Mouse (Mus musculus) midbrain, postnatal 0 days (tissue): ENCODE measurements at regions not wholly inside any gene's neighbourhood (a gene's known extent, or its start where the extent isn't known, plus 50 kb on each side); places are given as distances from the start of the nearest gene placed in this dataset.

ENCODE experiments used
- ATAC-seq: fragments of 200-750 bp; cut with Nextera tagmentation; 2 replicates; pipeline ENCODE4 v1.8.0; 2017; ENCODE audit warnings: moderate number of reproducible peaks, mild to moderate bottlenecking, moderate TSS enrichment, moderate library complexity; ENCODE audit not compliant: low FRiP score
- DNase-seq: peaks from one replicate; pipeline ENCODE4 v3.0.0-alpha.2; 2015; ENCODE audit warnings: low spot score
- H3K27ac ChIP-seq: fragments of 300-500 bp; sonication (generic); 2 replicates; pipeline ENCODE4 v1.5.1; 2014; ENCODE audit warnings: low read depth, mild to moderate bottlenecking, low read length, mixed read lengths
- H3K27me3 ChIP-seq: fragments of 300-500 bp; sonication (generic); 2 replicates; pipeline ENCODE4 v1.6.1; 2014; ENCODE audit warnings: low read length, control low read depth, mixed read lengths; ENCODE audit not compliant: insufficient read depth
- H3K36me3 ChIP-seq: fragments of 300-500 bp; sonication (generic); 2 replicates; pipeline ENCODE4 v1.6.1; 2014; ENCODE audit warnings: low read length, control low read depth, mixed read lengths; ENCODE audit not compliant: insufficient read depth
- H3K4me1 ChIP-seq: fragments of 300-500 bp; sonication (generic); 2 replicates; pipeline ENCODE4 v1.6.1; 2014; ENCODE audit warnings: mild to moderate bottlenecking, control low read depth, antibody characterized with exemption, low read length, mixed read lengths; ENCODE audit not compliant: insufficient read depth
- H3K4me2 ChIP-seq: fragments of 300-500 bp; sonication (generic); 2 replicates; pipeline ENCODE4 v1.6.1; 2014; ENCODE audit warnings: low read depth, mild to moderate bottlenecking, low read length, mixed read lengths; ENCODE audit not compliant: poor library complexity, severe bottlenecking
- H3K4me3 ChIP-seq: fragments of 300-500 bp; sonication (generic); 2 replicates; pipeline ENCODE4 v1.5.1; 2014; ENCODE audit warnings: low read depth, mild to moderate bottlenecking, low read length, moderate library complexity
- H3K9ac ChIP-seq: fragments of 300-500 bp; sonication (generic); replicated peaks from 2 replicates; pipeline ENCODE4 v1.6.1; 2014; ENCODE audit warnings: mild to moderate bottlenecking, low read length, moderate library complexity, mixed read lengths; ENCODE audit not compliant: poor library complexity, severe bottlenecking
- H3K9me3 ChIP-seq: fragments of 300-500 bp; sonication (generic); 2 replicates; pipeline ENCODE4 v1.6.1; 2016; ENCODE audit warnings: low read length, control low read depth
- CTCF ChIP-seq: IDR thresholded peaks from 2 replicates; pipeline ENCODE4 v1.5.1; 2016; ENCODE audit warnings: antibody characterized with exemption, mild to moderate bottlenecking
- WGBS: fragments of 180-500 bp; shearing (Covaris S2); extraction: QIAGEN DNeasy Blood & Tissue Kit; methylation state at CpG from one replicate; pipeline ENCODE4 v1.1.7; 2014; 5-methylcytosine and 5-hydroxymethylcytosine counted together

DNA sequence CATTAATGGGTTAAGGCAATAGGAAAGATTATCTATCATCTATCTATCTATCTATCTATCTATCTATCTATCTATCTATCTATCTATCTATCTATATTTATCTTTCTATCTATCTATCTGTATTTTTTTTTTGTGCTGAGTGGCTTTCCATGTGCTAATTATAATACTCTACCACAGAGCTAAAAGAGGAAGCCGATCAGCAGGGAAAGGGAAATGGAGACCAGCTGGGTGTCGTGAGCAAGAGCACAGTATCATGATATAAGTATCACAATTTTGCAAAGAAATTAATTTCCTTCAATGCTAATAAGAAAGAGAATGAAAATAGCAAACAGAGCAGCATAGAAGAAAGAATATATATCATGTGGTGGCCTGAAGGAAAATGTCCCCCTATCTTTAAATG, 69.6 kb downstream of the Cldn1 start:
- ATAC-seq (no peak), DNase-seq (no peak)
- no peaks in the 10 kb centered on the region for H3K27me3 ChIP-seq
- no peak for TF ChIP-seq CTCF
- 81% methylated on average over 2 of the region's 2 CpGs for WGBS
- H3K36me3 ChIP-seq: no peaks in the 10 kb centered on the region
- no peaks in the 10 kb centered on the region for H3K9me3 ChIP-seq
- H3K4me1 ChIP-seq: no peaks in the 10 kb centered on the region
- no peak overlapping the region for H3K9ac ChIP-seq
- no peak overlapping the region for H3K27ac ChIP-seq
- no peak overlapping the region for H3K4me2 ChIP-seq
- no peak overlapping the region for H3K4me3 ChIP-seq

DNA sequence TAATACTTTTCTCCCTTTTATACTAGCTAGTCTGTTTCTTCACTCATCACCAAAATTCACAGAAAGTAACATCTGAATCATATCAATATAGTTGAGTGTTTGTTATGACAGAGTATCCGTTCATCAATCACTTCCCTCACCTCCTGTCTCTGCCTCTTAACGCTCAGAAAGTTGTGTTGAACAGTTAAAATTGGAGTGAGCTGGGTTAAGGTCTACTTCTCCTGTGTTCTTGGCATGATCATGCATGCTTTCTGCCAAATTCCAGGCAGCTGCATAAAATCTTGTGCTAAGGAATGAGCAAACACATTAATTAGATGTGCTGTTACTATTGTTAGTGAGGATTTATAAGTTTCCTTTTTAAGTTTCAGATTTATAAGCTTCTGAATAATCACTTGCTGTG, 79.9 kb downstream of the Cldn1 start:
- no peaks in the 10 kb centered on the region for H3K9me3 ChIP-seq
- WGBS: 88% methylated on average over 2 of the region's 2 CpGs
- no peaks in the 10 kb centered on the region for H3K36me3 ChIP-seq
- no peak overlapping the region for H3K9ac ChIP-seq
- TF ChIP-seq CTCF: no peak
- no peak overlapping the region for H3K4me2 ChIP-seq
- no peaks in the 10 kb centered on the region for H3K4me1 ChIP-seq
- H3K27me3 ChIP-seq: no peaks in the 10 kb centered on the region
- DNase-seq (no peak), ATAC-seq (no peak)
- H3K4me3 ChIP-seq: no peak overlapping the region
- no peak overlapping the region for H3K27ac ChIP-seq

DNA sequence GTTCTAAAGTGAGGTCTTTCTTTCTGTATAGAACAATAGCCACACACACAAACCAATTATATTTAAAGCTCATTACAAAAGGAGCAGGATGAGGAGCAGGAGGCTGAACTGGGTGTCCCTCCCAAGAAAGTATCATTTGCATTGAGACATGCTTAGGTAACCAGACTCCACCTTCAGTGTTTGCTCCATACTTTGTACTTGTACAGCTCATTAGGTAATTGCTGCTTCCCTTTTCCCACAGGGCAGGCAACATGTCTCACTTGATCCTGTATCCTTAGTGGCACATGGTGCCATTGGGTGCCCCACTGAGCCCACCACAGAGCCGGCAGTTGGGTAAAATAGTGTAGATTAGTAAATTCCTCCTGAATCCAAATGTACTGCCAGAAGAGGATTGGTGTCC, 86.0 kb downstream of the Cldn1 start:
- H3K27me3 ChIP-seq: no peaks in the 10 kb centered on the region
- H3K36me3 ChIP-seq: no peaks in the 10 kb centered on the region
- no peaks in the 10 kb centered on the region for H3K4me1 ChIP-seq
- ATAC-seq: no peak
- no peak overlapping the region for H3K9ac ChIP-seq
- WGBS: 88% methylated on average over 1 of the region's 1 CpGs
- H3K27ac ChIP-seq: no peak overlapping the region
- TF ChIP-seq CTCF: no peak
- no peak overlapping the region for H3K4me3 ChIP-seq
- H3K4me2 ChIP-seq: no peak overlapping the region
- no peak for DNase-seq
- H3K9me3 ChIP-seq: no peaks in the 10 kb centered on the region

DNA sequence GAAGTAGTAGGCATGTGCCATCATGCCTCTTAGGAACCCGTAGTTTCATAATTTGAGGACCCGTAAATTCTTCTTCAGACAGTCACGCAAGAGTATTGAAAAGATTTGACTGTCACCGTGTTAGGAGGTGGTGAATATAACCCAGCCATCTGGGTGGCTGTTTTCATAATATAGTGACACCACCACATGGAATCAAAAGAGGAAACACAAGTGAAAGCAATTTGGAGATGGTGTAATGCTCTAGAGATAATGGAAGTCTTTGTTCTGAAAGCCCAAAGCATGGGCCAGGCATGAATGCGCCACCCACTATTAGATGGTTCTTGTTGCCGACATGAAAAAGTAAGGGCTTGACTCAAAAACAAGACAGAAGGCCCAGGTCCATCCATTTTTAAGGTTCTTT, 86.9 kb downstream of the Cldn1 start:
- no peaks in the 10 kb centered on the region for H3K4me1 ChIP-seq
- no peak for TF ChIP-seq CTCF
- H3K9ac ChIP-seq: no peak overlapping the region
- H3K4me2 ChIP-seq: no peak overlapping the region
- no peaks in the 10 kb centered on the region for H3K36me3 ChIP-seq
- H3K9me3 ChIP-seq: no peaks in the 10 kb centered on the region
- 94% methylated on average over 6 of the region's 6 CpGs for WGBS
- H3K27me3 ChIP-seq: no peaks in the 10 kb centered on the region
- DNase-seq (no peak), ATAC-seq (no peak)
- H3K4me3 ChIP-seq: no peak overlapping the region
- no peak overlapping the region for H3K27ac ChIP-seq

DNA sequence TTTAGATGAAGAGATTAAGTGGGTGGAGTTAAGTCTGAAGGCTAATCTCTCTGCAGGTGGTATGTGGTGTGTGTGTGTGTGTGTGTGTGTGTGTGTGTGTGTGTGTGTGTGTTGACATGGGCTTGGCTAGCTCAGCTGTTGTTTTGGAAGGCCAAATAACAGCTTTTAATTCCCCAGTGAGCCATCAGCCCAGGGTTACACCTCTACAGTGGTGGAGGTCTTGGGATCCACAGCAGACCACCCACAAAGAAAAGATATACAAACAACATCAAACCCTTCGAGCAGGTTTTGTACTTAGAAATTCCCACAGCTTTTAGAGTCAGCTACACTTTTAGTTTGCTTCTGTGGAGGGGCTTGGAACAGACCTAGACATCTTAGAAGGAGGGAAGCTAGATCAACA, 89.2 kb downstream of the Cldn1 start:
- no peak overlapping the region for H3K27ac ChIP-seq
- no peak overlapping the region for H3K4me2 ChIP-seq
- DNase-seq (no peak), ATAC-seq (no peak)
- H3K4me1 ChIP-seq: no peaks in the 10 kb centered on the region
- no peak overlapping the region for H3K4me3 ChIP-seq
- no peak overlapping the region for H3K9ac ChIP-seq
- H3K36me3 ChIP-seq: no peaks in the 10 kb centered on the region
- H3K9me3 ChIP-seq: no peaks in the 10 kb centered on the region
- 43% methylated on average over 1 of the region's 1 CpGs for WGBS
- no peaks in the 10 kb centered on the region for H3K27me3 ChIP-seq
- TF ChIP-seq CTCF: no peak

DNA sequence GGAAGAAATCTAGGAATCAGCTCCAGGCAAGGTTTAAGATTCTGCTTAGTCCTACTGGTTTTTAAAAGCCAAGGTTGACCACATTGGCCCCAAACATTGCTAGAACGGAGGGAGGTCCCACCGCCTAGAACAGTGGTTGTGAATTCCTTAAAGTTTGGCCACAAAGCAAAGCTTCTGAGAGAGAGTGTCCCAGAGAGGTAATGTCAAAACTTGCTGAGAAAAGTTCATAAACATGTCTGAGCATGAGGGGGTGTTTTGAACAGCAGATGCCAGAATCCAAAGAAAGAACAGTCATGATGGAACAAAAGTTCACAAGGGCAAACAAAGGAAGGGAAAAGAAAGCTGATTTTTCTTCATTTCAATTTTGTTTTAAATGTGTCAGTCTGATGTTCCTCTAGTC, 90.1 kb downstream of the Cldn1 start:
- H3K4me2 ChIP-seq: no peak overlapping the region
- H3K27me3 ChIP-seq: no peaks in the 10 kb centered on the region
- H3K4me1 ChIP-seq: no peaks in the 10 kb centered on the region
- H3K9ac ChIP-seq: no peak overlapping the region
- TF ChIP-seq CTCF: no peak
- no peaks in the 10 kb centered on the region for H3K36me3 ChIP-seq
- H3K27ac ChIP-seq: no peak overlapping the region
- no peak for DNase-seq
- H3K4me3 ChIP-seq: no peak overlapping the region
- H3K9me3 ChIP-seq: no peaks in the 10 kb centered on the region
- ATAC-seq: no peak
- 80% methylated on average over 2 of the region's 2 CpGs for WGBS

DNA sequence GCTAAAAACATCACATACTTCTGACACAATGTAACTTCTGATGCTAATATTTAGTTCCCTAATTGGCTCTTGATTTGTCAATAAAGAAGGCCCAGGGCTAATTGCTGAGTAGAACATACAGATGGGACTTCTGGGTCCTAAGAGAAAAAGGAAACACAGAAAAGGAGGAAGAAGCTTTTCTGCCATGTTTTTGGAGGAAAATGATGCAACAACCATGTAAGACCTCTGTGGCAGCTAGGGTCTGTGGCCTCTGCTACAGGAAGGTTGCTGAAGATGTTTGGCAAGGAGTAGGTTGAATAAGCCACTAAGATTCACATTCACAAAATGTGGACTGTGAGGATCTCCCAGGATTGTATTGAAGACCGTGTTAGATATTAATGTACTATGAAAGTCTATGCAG, 94.9 kb downstream of the Cldn1 start:
- DNase-seq: no peak
- Histone ChIP-seq H3K4me2 (no peak overlapping the region), H3K4me1 (no peaks in the 10 kb centered on the region), H3K27me3 (no peaks in the 10 kb centered on the region), H3K36me3 (no peaks in the 10 kb centered on the region), H3K4me3 (no peak overlapping the region), H3K9ac (no peak overlapping the region), H3K9me3 (no peaks in the 10 kb centered on the region), H3K27ac (no peak overlapping the region)
- no peak for TF ChIP-seq CTCF
- ATAC-seq: no peak
- WGBS: 95% methylated on average over 1 of the region's 1 CpGs
